Mouse (Mus musculus) pancreas, adult 10 weeks (tissue): ENCODE results near the gene Map3k12. TPM values are rescaled to one million over a fixed set of nuclear protein-coding genes. Genes with fewer than 3 reads are reported as not detected.

Experiments used
- polyA plus RNA-seq: library from polyadenylated mRNA; stranded (reverse); fragments of 350-450 nt; fragmentation: Illumina TruSeq; extraction: RNeasy Lipid Tissue Mini Kit (QIAGEN cat#74804); gene quantifications from one replicate; pipeline ENCODE4 v1.2.3, GENCODE M21; 2015; ENCODE audit warnings: low read depth, low replicate concordance; ENCODE audit not compliant: insufficient read depth

The Map3k12 gene
- 5.1 TPM for polyA plus RNA-seq

GRCm38 (mm10) chr15:102516728-102517404 lies at the start of gene Map3k12:
TSS of gene Map3k12 (minus strand) at chr15:102517064.

GRCm38 (mm10) chr15:102524892-102525485 lies 8.1 kb upstream of the Map3k12 start, which contains the start of gene Npff:
TSS of gene Npff (minus strand) at chr15:102524942.

GRCm38 (mm10) chr15:102517976-102518858 lies 1.4 kb upstream of the Map3k12 start, which contains the start of gene Tarbp2:
TSS of gene Tarbp2 (plus strand) at chr15:102518192.

GRCm38 (mm10) chr15:102503447-102503846 lies 13.4 kb downstream of the Map3k12 start, which contains the start of gene Gm10337:
TSS of gene Gm10337 (plus strand) at chr15:102503722.

GRCm38 (mm10) chr15:102470183-102470604 lies 46.7 kb downstream of the Map3k12 start, which contains the start of gene Pcbp2:
TSS of gene Pcbp2 (plus strand) at chr15:102470539.

GRCm38 (mm10) chr15:102458904-102459317 lies 58.0 kb downstream of the Map3k12 start, which contains the start of gene Prr13:
TSS of gene Prr13 (plus strand) at chr15:102459028.

Other genes starting within 250 kb of the Map3k12 start
- gene Gm9918, start 246.5 kb downstream of the Map3k12 start, polyA plus RNA-seq = not detected
- gene Mfsd5, start 237.6 kb downstream of the Map3k12 start, polyA plus RNA-seq = 8.9 TPM
- gene Espl1, start 220.8 kb downstream of the Map3k12 start, polyA plus RNA-seq = 1.5 TPM
- 82.8 TPM for gene Pfdn5, start 190.9 kb downstream of the Map3k12 start, polyA plus RNA-seq
- 24.2 TPM for gene Myg1, start 185.4 kb downstream of the Map3k12 start, polyA plus RNA-seq
- 18.0 TPM for gene Aaas, start 166.3 kb downstream of the Map3k12 start, polyA plus RNA-seq
- gene Sp7, start 149.9 kb downstream of the Map3k12 start, polyA plus RNA-seq = 0.26 TPM
- gene Sp1, start 110.9 kb downstream of the Map3k12 start, polyA plus RNA-seq = 6.9 TPM
- 1.3 TPM for gene Amhr2, start 71.7 kb downstream of the Map3k12 start, polyA plus RNA-seq
- 31.0 TPM for gene Prr13, start 58.0 kb downstream of the Map3k12 start, polyA plus RNA-seq
- gene Pcbp2, start 46.5 kb downstream of the Map3k12 start, polyA plus RNA-seq = 149 TPM
- not detected for gene Gm10337, start 13.3 kb downstream of the Map3k12 start, polyA plus RNA-seq
- gene Tarbp2, start 1.1 kb upstream of the Map3k12 start, polyA plus RNA-seq = 11.7 TPM
- gene Npff, start 7.9 kb upstream of the Map3k12 start, polyA plus RNA-seq = 7.2 TPM
- not detected for gene Gm28047, start 108.0 kb upstream of the Map3k12 start, polyA plus RNA-seq
- gene Atf7, start 108.4 kb upstream of the Map3k12 start, polyA plus RNA-seq = 26.4 TPM
- gene Atp5g2, start 155.3 kb upstream of the Map3k12 start, polyA plus RNA-seq = 69.4 TPM
- gene Calcoco1, start 205.1 kb upstream of the Map3k12 start, polyA plus RNA-seq = 18.2 TPM